Mouse (Mus musculus) cerebellum, adult 2 months (tissue): ENCODE data around the gene Dlg1.

Experiments used
- CTCF ChIP-seq: fragments of 200-500 bp; IDR thresholded peaks from 2 replicates; pipeline ENCODE4 v1.5.1; 2011; ENCODE audit warnings: low read depth, mild to moderate bottlenecking, control low read depth, low read length, moderate library complexity, borderline replicate concordance; ENCODE audit not compliant: insufficient read depth
- POLR2A ChIP-seq: fragments of 200-500 bp; IDR thresholded peaks from 2 replicates; pipeline ENCODE4 v1.6.1; 2011; ENCODE audit warnings: low read length, control low read depth, borderline replicate concordance; ENCODE audit not compliant: insufficient read depth

DNA sequence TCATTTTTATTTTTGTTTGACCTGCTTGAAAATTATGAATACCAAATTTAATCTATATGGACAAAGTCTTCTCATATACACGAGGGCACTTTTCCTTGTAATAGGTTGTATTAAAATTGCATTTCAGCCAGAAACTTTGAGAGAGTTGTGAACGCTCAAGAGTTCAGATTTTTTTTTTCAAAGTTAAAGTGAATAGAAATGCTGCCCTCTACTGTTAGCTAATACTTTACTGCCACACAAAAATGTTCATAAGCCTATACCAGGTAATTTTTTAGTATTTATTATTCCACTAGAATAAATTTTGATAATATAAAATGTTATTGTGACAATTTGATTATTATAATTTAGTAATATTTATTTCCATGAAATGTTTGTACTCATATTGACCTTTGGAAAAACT, 42.0 kb downstream of the Dlg1 start:
- TF ChIP-seq CTCF (peak; percentile 27; the same call in 1 of the 2 replicates), POLR2A (no peak)
